Mouse (Mus musculus) layer of hippocampus, postnatal 14 days (tissue): ENCODE measurements around the gene Nxn. TPM values are rescaled to one million over a fixed set of nuclear protein-coding genes. Genes with fewer than 3 reads are reported as not detected.

Experiments
- DNase-seq, 2 experiments: peaks; one replicate each; pipeline ENCODE4 v3.0.0; 2021 to 2022; ENCODE audit warnings: low spot score in 2 of 2, mixed read lengths in 1 of 2
- total RNA-seq, 2 experiments: library from RNA; stranded (reverse); gene quantifications; 2 replicates each; pipeline ENCODE4 v1.2.3; 2021

Nxn gene
- total RNA-seq, 2 experiments from 2014 or later: 14.1 to 18.5 TPM

GRCm38 (mm10) chr11:76305571-76305970 is 93.4 kb downstream of the Nxn start:
- DNase-seq: no peak

- DNase-seq: no peak
Measured at GRCm38 (mm10) chr11:76303368-76303767, 95.6 kb downstream of the Nxn start.

GRCm38 (mm10) chr11:76300862-76301261 is 98.1 kb downstream of the Nxn start:
- peak in 1 of 2 experiments; percentile 46 for DNase-seq

- DNase-seq: no peak
Measured at GRCm38 (mm10) chr11:76298457-76299000, 100.4 kb downstream of the Nxn start.

GRCm38 (mm10) chr11:76297252-76297651 is 101.7 kb downstream of the Nxn start:
- DNase-seq: no peak

GRCm38 (mm10) chr11:76294836-76295235 is 104.1 kb downstream of the Nxn start:
- DNase-seq: no peak

GRCm38 (mm10) chr11:76294078-76294477 is 104.9 kb downstream of the Nxn start:
- DNase-seq: no peak

- no peak for DNase-seq
Measured at GRCm38 (mm10) chr11:76292831-76293230, 106.1 kb downstream of the Nxn start.

GRCm38 (mm10) chr11:76292398-76292797 is 106.5 kb downstream of the Nxn start:
- DNase-seq: no peak

- no peak for DNase-seq
Measured at GRCm38 (mm10) chr11:76291960-76292359, 107.0 kb downstream of the Nxn start.

GRCm38 (mm10) chr11:76290367-76290766 is 108.6 kb downstream of the Nxn start:
- DNase-seq: peak; percentile 58 to 82

GRCm38 (mm10) chr11:76288645-76289044 is 110.3 kb downstream of the Nxn start:
- DNase-seq: no peak

- DNase-seq: no peak
Measured at GRCm38 (mm10) chr11:76287301-76287700, 111.6 kb downstream of the Nxn start.

GRCm38 (mm10) chr11:76286534-76287126 is 112.3 kb downstream of the Nxn start:
- DNase-seq: no peak

GRCm38 (mm10) chr11:76285431-76286075 is 113.4 kb downstream of the Nxn start:
- DNase-seq: no peak

GRCm38 (mm10) chr11:76283841-76284240 is 115.1 kb downstream of the Nxn start:
- DNase-seq: no peak

GRCm38 (mm10) chr11:76279971-76280370 is 119.0 kb downstream of the Nxn start:
- no peak for DNase-seq

GRCm38 (mm10) chr11:76278960-76279852 is 119.7 kb downstream of the Nxn start:
- DNase-seq: no peak

- DNase-seq: no peak
Measured at GRCm38 (mm10) chr11:76272440-76272839, 126.5 kb downstream of the Nxn start.

- DNase-seq: no peak
Measured at GRCm38 (mm10) chr11:76268521-76269065, 130.3 kb downstream of the Nxn start.

GRCm38 (mm10) chr11:76268001-76268459 is 130.9 kb downstream of the Nxn start:
- DNase-seq: peak in 1 of 2 experiments; percentile 69
